Mouse (Mus musculus) urinary bladder, postnatal 10 days (tissue): ENCODE measurements around the gene Dolk.
A peak's percentile ranks its signal among the peaks of the same experiment; 100 is the strongest.

ENCODE experiments used
- DNase-seq: peaks from one replicate; pipeline ENCODE4 v3.0.0; 2022; ENCODE audit warnings: low spot score

Dolk gene

DNA sequence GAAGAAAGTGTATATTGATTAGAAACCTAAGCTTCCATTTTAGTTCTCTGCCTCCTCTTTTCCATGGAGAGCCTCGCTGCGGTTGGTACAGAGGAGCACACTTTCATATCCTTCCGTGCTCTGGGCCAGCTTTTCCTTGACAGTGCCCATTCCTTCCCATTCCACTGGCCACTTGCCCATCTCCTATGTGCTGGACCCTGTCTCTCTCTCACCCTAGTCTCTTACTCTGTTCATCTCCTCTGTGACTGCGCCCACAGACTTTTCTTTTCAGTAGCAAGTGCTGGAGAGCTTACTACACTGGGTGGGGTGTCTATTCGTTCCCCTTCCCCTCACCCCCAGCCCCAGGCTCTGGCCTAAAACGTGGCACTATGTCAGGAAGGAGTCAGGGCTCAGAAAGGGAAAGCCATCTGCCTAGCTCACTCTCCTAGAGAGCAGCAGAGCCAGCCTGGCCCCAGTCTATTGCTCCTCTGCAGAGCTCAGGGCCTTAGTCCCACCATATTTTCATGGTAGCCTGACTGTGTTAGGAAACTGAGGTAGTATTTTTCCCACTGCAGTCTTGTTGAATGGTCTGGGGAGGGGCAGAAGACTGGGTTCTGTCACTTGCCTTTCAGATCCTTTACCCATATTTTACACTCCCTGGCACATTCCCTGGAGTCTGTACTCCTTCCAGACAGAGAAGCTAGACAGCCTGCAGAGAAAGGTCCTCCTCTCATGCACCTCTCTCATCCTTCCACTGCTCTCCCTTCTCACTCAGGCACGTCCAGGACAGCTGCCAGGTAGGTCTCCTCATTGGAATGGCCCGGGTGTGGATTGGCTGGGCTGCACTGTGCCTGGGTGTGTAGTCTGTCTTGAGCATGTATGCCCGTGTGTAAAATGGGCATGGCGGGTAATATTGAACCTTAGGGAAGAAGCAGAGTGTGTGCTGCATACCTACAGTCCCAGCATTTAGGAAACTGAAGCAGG lies 35.7 kb downstream of the Dolk start:
- DNase-seq, result no peak

- no peak for DNase-seq
These were observed 37.0 kb downstream of the Dolk start for GRCm38 (mm10) chr2:30249182-30249581.

DNA sequence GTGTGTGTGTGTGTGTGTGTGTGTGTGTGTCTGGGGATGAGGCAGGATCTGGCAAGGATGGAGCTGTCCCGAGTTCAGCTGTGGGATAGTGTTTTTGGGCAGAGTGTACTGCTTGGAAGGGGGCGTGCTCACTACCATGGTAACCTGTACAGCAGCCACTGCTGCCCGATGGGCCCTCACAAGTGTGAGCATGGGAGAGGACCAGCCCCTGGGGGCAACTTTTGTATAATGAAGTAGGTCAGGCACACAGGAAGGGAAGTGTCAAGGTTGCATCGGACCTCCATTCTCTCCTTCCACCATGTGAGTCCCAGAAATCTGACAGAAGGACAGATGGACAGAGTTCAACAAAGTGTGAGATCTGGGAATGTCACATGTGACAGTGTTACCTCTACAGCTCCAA lies 38.5 kb downstream of the Dolk start:
- no peak for DNase-seq

DNA sequence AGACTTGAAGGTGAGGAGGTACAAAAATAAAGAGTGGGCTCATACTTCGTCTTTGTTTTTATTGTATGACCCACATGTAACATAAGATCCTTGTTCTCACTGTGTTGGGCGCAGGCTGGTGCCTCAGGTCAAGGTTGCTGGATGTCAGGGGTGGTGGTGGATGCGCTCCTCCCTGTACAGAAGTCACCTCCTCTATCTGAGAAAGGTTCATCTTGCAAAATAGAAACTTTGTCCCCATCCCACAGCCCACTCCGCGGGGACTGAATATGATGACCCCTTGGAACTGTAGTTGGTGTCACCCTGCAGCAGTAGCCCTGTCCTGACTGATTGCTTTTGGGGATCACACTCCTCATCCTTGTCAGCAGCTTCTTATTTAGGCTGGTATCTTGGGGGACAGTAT lies 39.1 kb downstream of the Dolk start:
- DNase-seq, result no peak

- DNase-seq, result no peak
These were observed 41.4 kb downstream of the Dolk start for GRCm38 (mm10) chr2:30244595-30245178.

DNA sequence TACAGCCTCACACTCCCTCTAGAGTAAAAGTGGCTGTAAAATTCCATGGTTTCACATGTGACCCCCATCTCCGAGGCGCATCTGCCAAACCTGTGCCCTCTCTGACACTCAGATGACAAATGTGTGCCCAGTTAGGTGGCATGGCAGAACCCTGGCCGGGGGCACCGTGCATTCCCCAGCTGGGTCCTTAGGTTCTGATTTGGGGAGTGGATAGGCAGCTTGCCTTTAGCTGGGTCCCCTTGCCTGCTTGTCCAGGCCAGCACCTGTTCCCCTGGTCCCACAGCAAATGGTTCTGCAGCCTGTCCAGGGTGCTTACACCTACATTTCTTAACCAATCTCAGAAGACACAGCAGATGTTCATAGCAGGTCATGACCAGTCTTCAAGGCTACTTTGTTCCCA lies 42.7 kb downstream of the Dolk start:
- no peak for DNase-seq

DNA sequence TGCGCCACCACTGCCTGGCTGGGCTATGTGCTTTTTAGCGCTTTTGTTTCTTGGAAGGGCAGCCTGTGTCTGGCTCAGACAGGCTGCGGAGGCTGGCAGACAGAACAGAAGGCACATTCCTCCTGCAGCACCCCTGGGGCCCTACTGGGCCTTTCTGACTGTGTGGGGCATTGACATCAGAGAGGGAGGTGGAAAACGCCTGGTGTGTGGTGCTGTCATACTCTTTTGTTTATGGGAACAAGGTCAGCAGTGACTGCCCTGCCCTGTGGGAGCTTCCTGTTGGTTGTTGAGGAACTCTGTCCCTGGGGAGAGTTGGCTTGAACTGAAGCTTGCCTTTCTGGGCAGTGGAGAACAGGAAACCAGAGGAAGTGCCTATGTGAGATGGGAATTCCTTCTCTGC lies 43.6 kb downstream of the Dolk start:
- no peak for DNase-seq

DNA sequence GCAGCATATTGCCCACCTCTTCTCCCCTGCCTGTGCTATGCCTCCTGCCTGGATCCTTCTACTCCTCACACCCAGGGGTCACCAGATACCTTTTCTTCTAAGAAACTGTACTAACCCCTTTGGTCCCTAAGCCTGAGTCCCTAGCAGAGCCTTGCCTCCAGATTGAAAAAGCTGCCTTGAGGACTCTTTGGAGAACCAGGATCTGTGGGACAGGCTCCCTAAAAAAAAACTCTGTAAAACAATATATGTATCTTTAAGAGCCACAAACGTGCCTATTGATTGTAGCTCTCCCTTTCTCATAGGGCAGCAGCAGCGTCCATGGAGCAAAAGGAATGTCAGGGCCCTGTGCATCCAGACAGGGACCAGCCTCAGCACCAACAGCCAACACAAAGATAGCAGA lies 45.9 kb downstream of the Dolk start, which contains the start of gene Gm28035:
TSS of gene Gm28035 (plus strand) at position 301 of the 400 bp plus-strand sequence.
- no peak for DNase-seq

- no peak for DNase-seq
These were observed 46.4 kb downstream of the Dolk start for GRCm38 (mm10) chr2:30239777-30240176.

- no peak for DNase-seq
These were observed 47.1 kb downstream of the Dolk start for GRCm38 (mm10) chr2:30238906-30239465.

DNA sequence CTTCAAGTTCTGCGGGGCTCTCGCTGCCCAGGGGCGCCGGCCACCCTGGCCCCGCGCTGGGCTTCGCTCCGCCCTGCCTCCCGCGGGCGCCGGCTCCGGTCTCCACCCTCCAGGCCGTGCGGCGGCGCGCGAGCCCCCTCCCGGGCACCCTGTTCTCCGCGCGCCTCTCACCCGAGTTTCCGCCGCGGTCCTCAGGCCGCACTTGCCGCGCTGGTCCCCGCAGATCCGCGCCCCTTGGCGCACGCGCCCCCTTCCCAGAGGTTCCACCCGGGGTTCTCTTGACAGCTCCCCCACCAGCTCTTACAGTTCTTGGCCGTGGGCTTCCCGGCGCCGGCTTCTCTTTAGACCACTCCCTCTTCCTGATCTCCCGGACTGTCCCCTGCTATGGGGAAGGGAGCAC lies 48.3 kb downstream of the Dolk start:
- no peak for DNase-seq

GRCm38 (mm10) chr2:30237199-30237880 lies 48.8 kb downstream of the Dolk start, which contains the start of gene Lrrc8a:
Gene Lrrc8a (plus strand): TSS chr2:30237715.
- DNase-seq, result peak; percentile 100

- DNase-seq, result no peak
These were observed 49.5 kb downstream of the Dolk start for GRCm38 (mm10) chr2:30236426-30237198.

DNA sequence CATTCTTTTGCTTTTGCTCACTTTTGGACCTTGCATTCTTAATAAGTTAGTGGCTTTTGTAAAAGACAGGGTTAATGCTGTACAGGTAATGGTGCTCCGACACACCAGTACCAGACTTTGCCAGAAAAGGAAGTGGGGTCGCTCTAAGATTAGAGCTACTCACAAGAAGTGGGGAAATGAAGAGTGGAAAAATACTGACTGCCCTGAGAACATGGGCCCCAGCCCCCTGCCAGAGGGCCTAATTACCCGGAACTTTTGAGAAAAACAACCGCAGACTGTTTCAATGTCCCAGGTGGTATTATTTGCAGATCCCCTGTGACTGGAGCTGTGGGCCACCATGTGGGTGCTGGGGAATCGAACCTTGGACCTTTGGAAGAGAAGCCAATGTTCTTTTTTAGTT lies 50.5 kb downstream of the Dolk start:
- DNase-seq, result no peak
